Mouse (Mus musculus) intestine, postnatal 0 days (tissue): ENCODE data around the gene 4921511M17Rik. TPM values are rescaled to one million over a fixed set of nuclear protein-coding genes. Genes with fewer than 3 reads are reported as not detected.
"Not testable (repeated sequence)": the region's sequence is repeated elsewhere in the genome, so short reads cannot be mapped to it uniquely, and the experiment has no call there.

Experiments
- ATAC-seq: fragments of 200-750 bp; cut with Nextera tagmentation; 2 replicates; pipeline ENCODE4 v1.8.0; 2017; ENCODE audit warnings: mild to moderate bottlenecking, moderate TSS enrichment, moderate library complexity
- H3K27ac ChIP-seq: fragments of 300-500 bp; sonication (generic); 2 replicates; pipeline ENCODE4 v1.5.1; 2014; ENCODE audit warnings: mild to moderate bottlenecking, low read depth, low read length, moderate library complexity
- H3K27me3 ChIP-seq: fragments of 300-500 bp; sonication (generic); replicated peaks from 2 replicates; pipeline ENCODE4 v1.6.1; 2014; ENCODE audit warnings: low read length, mixed read lengths; ENCODE audit not compliant: control insufficient read depth, insufficient read depth
- H3K36me3 ChIP-seq: fragments of 300-500 bp; sonication (generic); 2 replicates; pipeline ENCODE4 v1.6.1; 2014; ENCODE audit warnings: mild to moderate bottlenecking, moderate library complexity; ENCODE audit not compliant: control insufficient read depth, insufficient read depth
- H3K4me1 ChIP-seq: fragments of 300-500 bp; sonication (generic); replicated peaks from 2 replicates; pipeline ENCODE4 v1.6.1; 2014; ENCODE audit warnings: antibody characterized with exemption, low read length, mixed read lengths; ENCODE audit not compliant: control insufficient read depth, insufficient read depth
- H3K4me2 ChIP-seq: fragments of 300-500 bp; sonication (generic); replicated peaks from 2 replicates; pipeline ENCODE4 v1.6.1; 2014; ENCODE audit warnings: low read depth, mild to moderate bottlenecking, moderate library complexity
- H3K4me3 ChIP-seq: fragments of 300-500 bp; sonication (generic); 2 replicates; pipeline ENCODE4 v1.5.1; 2014; ENCODE audit warnings: low read depth, low read length
- H3K9ac ChIP-seq: fragments of 300-500 bp; sonication (generic); 2 replicates; pipeline ENCODE4 v1.6.1; 2014; ENCODE audit warnings: mild to moderate bottlenecking, low read depth, low read length
- H3K9me3 ChIP-seq: fragments of 300-500 bp; sonication (generic); 2 replicates; pipeline ENCODE4 v1.6.1; 2016; ENCODE audit warnings: mixed run types; ENCODE audit not compliant: control insufficient read depth
- CTCF ChIP-seq: sonication (generic); IDR thresholded peaks from 2 replicates; pipeline ENCODE4 v1.5.1; 2016; ENCODE audit warnings: low read depth, mild to moderate bottlenecking, control low read depth, antibody characterized with exemption, moderate library complexity
- WGBS: fragments of 180-500 bp; shearing (Covaris S2); extraction: QIAGEN DNeasy Blood & Tissue Kit; methylation state at CpG from one replicate; pipeline ENCODE4 v1.1.7; 2014; 5-methylcytosine and 5-hydroxymethylcytosine counted together
- polyA plus RNA-seq: library from polyadenylated mRNA; unstranded; fragments of >200 nt; fragmentation: Nextera tagmentation; extraction: Ambion mirVana; gene quantifications from 2 replicates; pipeline ENCODE4 v1.2.1, GENCODE M21; 2015

4921511M17Rik gene
- not detected in 2 replicates for polyA plus RNA-seq

GRCm38 (mm10) chrX:154033727-154034126 is at the start of gene 4921511M17Rik:
Gene 4921511M17Rik, minus strand, starts transcription at chrX:154033827.
- H3K4me1 ChIP-seq, H3K27ac ChIP-seq, H3K27me3 ChIP-seq, ATAC-seq, H3K4me2 ChIP-seq, H3K9me3 ChIP-seq, H3K4me3 ChIP-seq, H3K36me3 ChIP-seq, H3K9ac ChIP-seq: not testable (repeated sequence)

- ATAC-seq: not testable (repeated sequence)
Measured at GRCm38 (mm10) chrX:154054939-154055338, 21.3 kb upstream of the 4921511M17Rik start, which contains the start of gene Gm10057. Gene Gm10057, minus strand, starts transcription at chrX:154055039.

GRCm38 (mm10) chrX:154012540-154012939 is 21.1 kb downstream of the 4921511M17Rik start, which contains the start of gene Samt1:
Gene Samt1, minus strand, starts transcription at chrX:154012640.
- H3K9ac ChIP-seq, H3K27me3 ChIP-seq, H3K36me3 ChIP-seq, H3K4me2 ChIP-seq, H3K9me3 ChIP-seq, H3K4me1 ChIP-seq, ATAC-seq, H3K27ac ChIP-seq, H3K4me3 ChIP-seq: not testable (repeated sequence)

More at GRCm38 (mm10) chrX:154054939-154055338, 21.3 kb upstream of the 4921511M17Rik start, which contains the start of gene Gm10057:
- H3K4me2 ChIP-seq, H3K27me3 ChIP-seq, H3K27ac ChIP-seq, H3K4me3 ChIP-seq, H3K4me1 ChIP-seq, H3K36me3 ChIP-seq, H3K9me3 ChIP-seq, H3K9ac ChIP-seq: not testable (repeated sequence)

DNA sequence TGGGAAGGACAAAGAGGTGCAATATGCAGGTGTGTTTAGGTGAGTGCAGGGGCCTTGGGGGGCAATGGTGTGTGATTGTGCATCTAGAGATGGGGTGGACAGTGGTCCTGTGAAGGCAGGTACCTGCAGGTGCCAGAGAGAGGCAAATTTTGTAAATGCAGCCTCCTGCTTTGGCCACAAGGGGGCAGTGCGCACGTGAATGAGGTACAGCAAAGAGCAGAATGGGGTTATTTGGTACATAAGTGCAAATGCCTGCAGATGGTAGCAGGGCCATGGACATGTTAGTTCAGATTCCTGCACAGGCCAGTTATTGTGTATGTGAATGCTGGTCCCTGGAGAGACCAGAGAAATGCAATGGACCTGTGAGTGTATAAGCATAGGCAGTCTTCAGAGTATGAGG is 56.7 kb downstream of the 4921511M17Rik start:
- not testable (repeated sequence) for ATAC-seq, H3K27me3 ChIP-seq, H3K27ac ChIP-seq, H3K36me3 ChIP-seq, H3K4me3 ChIP-seq, H3K9ac ChIP-seq, H3K4me2 ChIP-seq, H3K4me1 ChIP-seq, H3K9me3 ChIP-seq
- WGBS: no CpG with 5 or more reads among the region's 2 CpGs

GRCm38 (mm10) chrX:153976467-153976866 is 57.2 kb downstream of the 4921511M17Rik start:
- not testable (repeated sequence) for H3K27me3 ChIP-seq, H3K4me2 ChIP-seq, H3K4me3 ChIP-seq, H3K9ac ChIP-seq, ATAC-seq, H3K9me3 ChIP-seq, H3K27ac ChIP-seq, H3K36me3 ChIP-seq, H3K4me1 ChIP-seq
- 28% methylated on average over 4 of the region's 4 CpGs for WGBS

- TF ChIP-seq CTCF: peak; percentile 64
- H3K9me3 ChIP-seq: no peaks in the 10 kb centered on the region
- WGBS: 18% methylated on average over 2 of the region's 2 CpGs
- no peak for ATAC-seq
- H3K4me1 ChIP-seq: no peaks in the 10 kb centered on the region
- no peaks in the 10 kb centered on the region for H3K36me3 ChIP-seq
- no peak overlapping the region for H3K4me3 ChIP-seq
- H3K27ac ChIP-seq: no peak overlapping the region
- H3K4me2 ChIP-seq: no peak overlapping the region
- H3K9ac ChIP-seq: no peak overlapping the region
- H3K27me3 ChIP-seq: no peaks in the 10 kb centered on the region
Measured at GRCm38 (mm10) chrX:153974450-153974849, 59.2 kb downstream of the 4921511M17Rik start.

Other genes starting within 250 kb of the 4921511M17Rik start
- 4.6 and 4.8 TPM in 2 replicates for gene Spin2c, start 201.6 kb downstream of the 4921511M17Rik start, polyA plus RNA-seq
- gene Samt1, start 21.2 kb downstream of the 4921511M17Rik start, polyA plus RNA-seq: not detected in 2 replicates
- not detected in 2 replicates for gene Gm10057, start 21.2 kb upstream of the 4921511M17Rik start, polyA plus RNA-seq
- gene Gm15140, start 86.9 kb upstream of the 4921511M17Rik start, polyA plus RNA-seq: not detected in 2 replicates